Mouse (Mus musculus) stomach, embryonic 16.5 days (tissue): ENCODE measurements around the gene Inppl1. TPM values are rescaled to one million over a fixed set of nuclear protein-coding genes. Genes with fewer than 3 reads are reported as not detected.

Source experiments
- ATAC-seq: fragments of 200-750 bp; cut with Nextera tagmentation; 2 replicates; pipeline ENCODE4 v1.8.0; 2017; ENCODE audit warnings: moderate number of reproducible peaks, moderate TSS enrichment; ENCODE audit not compliant: insufficient read depth, low FRiP score
- H3K27ac ChIP-seq: fragments of 300-500 bp; sonication (generic); 2 replicates; pipeline ENCODE4 v1.5.1; 2014; ENCODE audit warnings: low read length
- H3K27me3 ChIP-seq: fragments of 300-500 bp; sonication (generic); 2 replicates; pipeline ENCODE4 v1.6.1; 2014; ENCODE audit warnings: low read length, control low read depth, mixed read lengths; ENCODE audit not compliant: control insufficient read depth, insufficient read depth
- H3K36me3 ChIP-seq: fragments of 300-500 bp; sonication (generic); 2 replicates; pipeline ENCODE4 v1.6.1; 2014; ENCODE audit warnings: low read length; ENCODE audit not compliant: control insufficient read depth, insufficient read depth
- H3K4me1 ChIP-seq: fragments of 300-500 bp; sonication (generic); 2 replicates; pipeline ENCODE4 v1.6.1; 2014; ENCODE audit warnings: low read length, control low read depth, mixed read lengths; ENCODE audit not compliant: control insufficient read depth, insufficient read depth
- H3K4me2 ChIP-seq: fragments of 300-500 bp; sonication (generic); 2 replicates; pipeline ENCODE4 v1.6.1; 2014; ENCODE audit warnings: low read depth, low read length, mixed read lengths
- H3K4me3 ChIP-seq: fragments of 300-500 bp; sonication (generic); replicated peaks from 2 replicates; pipeline ENCODE4 v1.5.1; 2014; ENCODE audit warnings: mild to moderate bottlenecking, low read length
- H3K9ac ChIP-seq: fragments of 300-500 bp; sonication (generic); 2 replicates; pipeline ENCODE4 v1.6.1; 2014; ENCODE audit warnings: low read length
- H3K9me3 ChIP-seq: fragments of 300-500 bp; sonication (generic); replicated peaks from 2 replicates; pipeline ENCODE4 v1.6.1; 2016; ENCODE audit warnings: low read length, control low read depth; ENCODE audit not compliant: control insufficient read depth
- WGBS: fragments of 180-500 bp; shearing (Covaris S2); extraction: QIAGEN DNeasy Blood & Tissue Kit; methylation state at CpG from one replicate; pipeline ENCODE4 v1.1.7; 2014; 5-methylcytosine and 5-hydroxymethylcytosine counted together
- microRNA-seq: library from miRNA; unstranded; fragments of <30 nt; microRNA quantifications from one replicate; pipeline ENCODE4, GENCODE M21; 2016
- polyA plus RNA-seq: library from polyadenylated mRNA; unstranded; fragments of >200 nt; fragmentation: Nextera tagmentation; extraction: Ambion mirVana; gene quantifications from 2 replicates; pipeline ENCODE4 v1.2.1, GENCODE M21; 2015

Gene Inppl1
- polyA plus RNA-seq, 1 experiment from 2014 or later, result 34.1 TPM

- H3K27ac ChIP-seq, result no peak overlapping the region
- peaks cover 20% of the 10 kb centered on the region for H3K4me1 ChIP-seq
- peak overlapping the region; percentile 51 for H3K4me3 ChIP-seq
- H3K36me3 ChIP-seq, result peaks cover 8% of the 10 kb centered on the region
- ATAC-seq, result no peak
- H3K27me3 ChIP-seq, result peaks cover 55% of the 10 kb centered on the region
- H3K4me2 ChIP-seq, result peak overlapping the region; percentile 98
- peak overlapping the region; percentile 49; the same call in 1 of the 2 replicates for H3K9ac ChIP-seq
- WGBS, result 4% methylated on average over 35 of the region's 35 CpGs
- H3K9me3 ChIP-seq, result no peaks in the 10 kb centered on the region
These were observed 17.6 kb downstream of the Inppl1 start for GRCm38 (mm10) chr7:101820295-101821030.

- Histone ChIP-seq H3K4me2 (peak within 1 kb of the TSS; percentile 50), H3K9me3 (no peaks in the 10 kb centered on the region), H3K27me3 (peaks cover 55% of the 10 kb centered on the region), H3K4me3 (peak within 1 kb of the TSS; percentile 33), H3K9ac (peak within 1 kb of the TSS; percentile 46; the same call in 1 of the 2 replicates), H3K4me1 (peaks cover 20% of the 10 kb centered on the region), H3K36me3 (no peaks in the 10 kb centered on the region), H3K27ac (no peak within 1 kb of the TSS)
- ATAC-seq, result peak; percentile 11; the same call in 1 of the 2 replicates
- WGBS, result 1% methylated on average over 45 of the region's 45 CpGs
These were observed 20.1 kb downstream of the Inppl1 start, which contains the start of gene Phox2a for GRCm38 (mm10) chr7:101817861-101818401. TSS of gene Phox2a (plus strand) at chr7:101818313.

- no peaks in the 10 kb centered on the region for H3K36me3 ChIP-seq
- 88% methylated on average over 1 of the region's 1 CpGs for WGBS
- no peak overlapping the region for H3K4me3 ChIP-seq
- no peaks in the 10 kb centered on the region for H3K9me3 ChIP-seq
- H3K4me1 ChIP-seq, result no peaks in the 10 kb centered on the region
- no peak overlapping the region for H3K27ac ChIP-seq
- no peaks in the 10 kb centered on the region for H3K27me3 ChIP-seq
- ATAC-seq, result no peak
- no peak overlapping the region for H3K4me2 ChIP-seq
- no peak overlapping the region for H3K9ac ChIP-seq
These were observed 61.0 kb downstream of the Inppl1 start for GRCm38 (mm10) chr7:101777053-101777452.

GRCm38 (mm10) chr7:101772687-101773086, 65.3 kb downstream of the Inppl1 start:
- Histone ChIP-seq H3K27ac (no peak overlapping the region), H3K9ac (no peak overlapping the region), H3K4me1 (no peaks in the 10 kb centered on the region), H3K36me3 (no peaks in the 10 kb centered on the region), H3K4me2 (no peak overlapping the region), H3K4me3 (no peak overlapping the region), H3K27me3 (no peaks in the 10 kb centered on the region), H3K9me3 (no peaks in the 10 kb centered on the region)
- ATAC-seq, result no peak
- 56% methylated on average over 8 of the region's 8 CpGs for WGBS

Small RNA genes lying within 50 kb of the gene (microRNA-seq; reads per million reads assigned to microRNA genes)
- gene Gm22655, result not detected

Other genes starting within 250 kb of the Inppl1 start
- 55.9 and 62.8 TPM in 2 replicates for gene Clpb, start 174.6 kb downstream of the Inppl1 start, polyA plus RNA-seq
- 2.0 and 2.6 TPM in 2 replicates for gene Phox2a, start 19.9 kb downstream of the Inppl1 start, polyA plus RNA-seq
- 1.8 and 2.0 TPM in 2 replicates for gene Folr2, start 19.0 kb upstream of the Inppl1 start, polyA plus RNA-seq
- gene Anapc15, start 25.5 kb upstream of the Inppl1 start, polyA plus RNA-seq, result 55.9 and 57.7 TPM in 2 replicates
- 9.2 and 14.3 TPM in 2 replicates for gene Folr1, start 32.6 kb upstream of the Inppl1 start, polyA plus RNA-seq
- 147 and 149 TPM in 2 replicates for gene Lamtor1, start 67.7 kb upstream of the Inppl1 start, polyA plus RNA-seq
- 0.21 and 1.2 TPM in 2 replicates for gene Tomt, start 68.1 kb upstream of the Inppl1 start, polyA plus RNA-seq
- 10.3 and 11.5 TPM in 2 replicates for gene Lrrc51, start 95.7 kb upstream of the Inppl1 start, polyA plus RNA-seq
- gene Numa1, start 95.9 kb upstream of the Inppl1 start, polyA plus RNA-seq, result 60.9 and 64.3 TPM in 2 replicates
- 2.6 and 3.3 TPM in 2 replicates for gene Il18bp, start 180.5 kb upstream of the Inppl1 start, polyA plus RNA-seq
- 27.0 and 31.7 TPM in 2 replicates for gene Rnf121, start 227.2 kb upstream of the Inppl1 start, polyA plus RNA-seq
- gene Xndc1, start 227.3 kb upstream of the Inppl1 start, polyA plus RNA-seq, result 28.2 and 28.9 TPM in 2 replicates
- gene Xntrpc, start 227.5 kb upstream of the Inppl1 start, polyA plus RNA-seq, result 0.84 and 1.1 TPM in 2 replicates
- gene Trpc2, start 244.9 kb upstream of the Inppl1 start, polyA plus RNA-seq, result not detected in 2 replicates